Mouse (Mus musculus) brain, embryonic 14.5 days (tissue): ENCODE results near the gene Vwa2. TPM values are rescaled to one million over a fixed set of nuclear protein-coding genes. Genes with fewer than 3 reads are reported as not detected.

Source experiments
- DNase-seq: peaks from one replicate; pipeline ENCODE4 v3.0.0-alpha.2; 2011; ENCODE audit warnings: low read depth
- CTCF ChIP-seq: fragments of 200-500 bp; IDR thresholded peaks from 2 replicates; pipeline ENCODE4 v1.5.1; 2012; ENCODE audit warnings: inconsistent platforms, mild to moderate bottlenecking, moderate library complexity, borderline replicate concordance; ENCODE audit not compliant: insufficient read depth, insufficient read length; ENCODE audit errors: extremely low read depth
- POLR2A ChIP-seq: fragments of 200-500 bp; IDR thresholded peaks from 2 replicates; pipeline ENCODE4 v1.6.1; 2012; ENCODE audit warnings: mild to moderate bottlenecking, inconsistent platforms, borderline replicate concordance; ENCODE audit not compliant: poor library complexity, insufficient read depth, insufficient read length, severe bottlenecking; ENCODE audit errors: extremely low read depth
- polyA plus RNA-seq: library from polyadenylated mRNA; depleted of rRNA; stranded (reverse); fragments of >200 nt; gene quantifications from 2 replicates; pipeline ENCODE4 v1.2.3, GENCODE M21; 2012

The Vwa2 gene
- polyA plus RNA-seq, 1 experiment: 1.1 TPM

- TF ChIP-seq POLR2A (no peak), CTCF (no peak)
These were observed 70.2 kb downstream of the Vwa2 start for GRCm38 (mm10) chr19:56944211-56944610.

GRCm38 (mm10) chr19:56944826-56945225 is 70.8 kb downstream of the Vwa2 start:
- TF ChIP-seq CTCF: no peak
- TF ChIP-seq POLR2A: no peak
- no peak for DNase-seq

More at GRCm38 (mm10) chr19:56944211-56944610, 70.2 kb downstream of the Vwa2 start:
- DNase-seq: no peak

- peak; percentile 14 for DNase-seq
- TF ChIP-seq POLR2A (no peak), CTCF (no peak)
These were observed 71.6 kb downstream of the Vwa2 start for GRCm38 (mm10) chr19:56945621-56946020.

- TF ChIP-seq POLR2A (no peak), CTCF (no peak)
- DNase-seq: no peak
These were observed 72.2 kb downstream of the Vwa2 start for GRCm38 (mm10) chr19:56946277-56946676.

- DNase-seq: no peak
- no peak for TF ChIP-seq CTCF
- TF ChIP-seq POLR2A: no peak
These were observed 72.7 kb downstream of the Vwa2 start for GRCm38 (mm10) chr19:56946727-56947126.

GRCm38 (mm10) chr19:56947971-56948610 is 74.0 kb downstream of the Vwa2 start:
- TF ChIP-seq POLR2A (no peak), CTCF (no peak)
- DNase-seq: no peak

- TF ChIP-seq POLR2A (no peak), CTCF (no peak)
- no peak for DNase-seq
These were observed 75.8 kb downstream of the Vwa2 start for GRCm38 (mm10) chr19:56949868-56950267.

GRCm38 (mm10) chr19:56950818-56951217 is 76.8 kb downstream of the Vwa2 start:
- TF ChIP-seq CTCF (no peak), POLR2A (no peak)
- DNase-seq: peak; percentile 62

GRCm38 (mm10) chr19:56953856-56954255 is 79.8 kb downstream of the Vwa2 start:
- TF ChIP-seq POLR2A: no peak
- TF ChIP-seq CTCF: no peak
- DNase-seq: no peak

GRCm38 (mm10) chr19:56954857-56955256 is 80.8 kb downstream of the Vwa2 start:
- DNase-seq: no peak
- no peak for TF ChIP-seq CTCF
- no peak for TF ChIP-seq POLR2A

GRCm38 (mm10) chr19:56955568-56956513 is 81.8 kb downstream of the Vwa2 start:
- DNase-seq: no peak
- TF ChIP-seq POLR2A: no peak
- no peak for TF ChIP-seq CTCF
